Mouse (Mus musculus) brain, embryonic 14.5 days (tissue): ENCODE results near the gene Zfp738. TPM values are rescaled to one million over a fixed set of nuclear protein-coding genes. Genes with fewer than 3 reads are reported as not detected.

Source experiments
- DNase-seq: peaks from one replicate; pipeline ENCODE4 v3.0.0-alpha.2; 2011; ENCODE audit warnings: low read depth
- CTCF ChIP-seq: fragments of 200-500 bp; IDR thresholded peaks from 2 replicates; pipeline ENCODE4 v1.5.1; 2012; ENCODE audit warnings: inconsistent platforms, mild to moderate bottlenecking, moderate library complexity, borderline replicate concordance; ENCODE audit not compliant: insufficient read depth, insufficient read length; ENCODE audit errors: extremely low read depth
- POLR2A ChIP-seq: fragments of 200-500 bp; IDR thresholded peaks from 2 replicates; pipeline ENCODE4 v1.6.1; 2012; ENCODE audit warnings: mild to moderate bottlenecking, inconsistent platforms, borderline replicate concordance; ENCODE audit not compliant: poor library complexity, insufficient read depth, insufficient read length, severe bottlenecking; ENCODE audit errors: extremely low read depth
- polyA plus RNA-seq: library from polyadenylated mRNA; depleted of rRNA; stranded (reverse); fragments of >200 nt; gene quantifications from 2 replicates; pipeline ENCODE4 v1.2.3, GENCODE M21; 2012; rRNA removed

Gene Zfp738
- polyA plus RNA-seq, 1 experiment: 12.2 TPM

- TF ChIP-seq CTCF (no peak), POLR2A (no peak)
- DNase-seq: peak; percentile 1
These were observed 76.8 kb downstream of the Zfp738 start for GRCm38 (mm10) chr13:67610108-67610507.

GRCm38 (mm10) chr13:67609066-67609876 lies 77.6 kb downstream of the Zfp738 start, which contains the start of gene Zfp729b:
Gene Zfp729b (minus strand): TSS chr13:67609707.
- DNase-seq: peak; percentile 97
- TF ChIP-seq CTCF (peak; percentile 25; the same call in 1 of the 2 replicates), POLR2A (no peak)

Other genes with a start within 250 kb of the Zfp738 start
- 3.1 and 3.3 TPM in 2 replicates for gene Zfp874a, start 235.4 kb downstream of the Zfp738 start, polyA plus RNA-seq
- 2.9 and 3.3 TPM in 2 replicates for gene Zfp874b, start 202.8 kb downstream of the Zfp738 start, polyA plus RNA-seq
- 5.4 and 5.6 TPM in 2 replicates for gene Zfp58, start 186.5 kb downstream of the Zfp738 start, polyA plus RNA-seq
- not detected in 2 replicates for gene Gm26965, start 160.9 kb downstream of the Zfp738 start, polyA plus RNA-seq
- 23.7 and 25.7 TPM in 2 replicates for gene Zfp87, start 160.9 kb downstream of the Zfp738 start, polyA plus RNA-seq
- 8.5 and 9.0 TPM in 2 replicates for gene Zfp748, start 133.2 kb downstream of the Zfp738 start, polyA plus RNA-seq
- gene Zfp729b, start 77.4 kb downstream of the Zfp738 start, polyA plus RNA-seq: 2.7 and 3.3 TPM in 2 replicates
- gene Gm49345, start 49.3 kb downstream of the Zfp738 start, polyA plus RNA-seq: not detected in 2 replicates
- 3.6 and 4.3 TPM in 2 replicates for gene Zfp729a, start 49.3 kb downstream of the Zfp738 start, polyA plus RNA-seq
- gene Zfp65, start 42.1 kb upstream of the Zfp738 start, polyA plus RNA-seq: 7.3 and 10.3 TPM in 2 replicates
- gene Zfp85, start 68.2 kb upstream of the Zfp738 start, polyA plus RNA-seq: 4.4 and 4.6 TPM in 2 replicates
- gene Zfp493, start 92.6 kb upstream of the Zfp738 start, polyA plus RNA-seq: 2.5 and 2.8 TPM in 2 replicates
- 4.7 and 5.8 TPM in 2 replicates for gene Zfp273, start 126.7 kb upstream of the Zfp738 start, polyA plus RNA-seq
- gene Gm10037, start 144.0 kb upstream of the Zfp738 start, polyA plus RNA-seq: 6.0 and 6.1 TPM in 2 replicates
- gene BC048507, start 176.3 kb upstream of the Zfp738 start, polyA plus RNA-seq: not detected in 2 replicates